Mouse (Mus musculus): ENCODE results near the gene Irak2. TPM values are rescaled to one million over a fixed set of nuclear protein-coding genes. Genes with fewer than 3 reads are reported as not detected.

Gene Irak2
- 13.4 and 15.3 TPM in 2 replicates for polyA plus RNA-seq (2012; rRNA removed)

GRCm38 (mm10) chr6:113638302-113639040, at the start of gene Irak2:
Irak2 (plus strand) TSS chr6:113638467.

GRCm38 (mm10) chr6:113600543-113601139, 37.6 kb upstream of the Irak2 start, which contains the start of gene Fancd2os:
Fancd2os (minus strand) TSS chr6:113600715.

GRCm38 (mm10) chr6:113604432-113605223, 33.6 kb upstream of the Irak2 start, which contains the start of gene Brk1:
Brk1 (plus strand) TSS chr6:113604772.

GRCm38 (mm10) chr6:113623941-113624751, 14.1 kb upstream of the Irak2 start, which contains the start of gene Vhl:
Vhl (plus strand) TSS chr6:113623959.

GRCm38 (mm10) chr6:113696582-113697221, 58.4 kb downstream of the Irak2 start, which contains the start of gene Tatdn2:
Tatdn2 (plus strand) TSS chr6:113697050.

GRCm38 (mm10) chr6:113719878-113720277, 81.6 kb downstream of the Irak2 start, which contains the start of gene Ghrl:
Ghrl (minus strand) TSS chr6:113719880.

GRCm38 (mm10) chr6:113740236-113741217, 102.3 kb downstream of the Irak2 start, which contains the start of gene Sec13:
Sec13 (minus strand) TSS chr6:113740743.

Other genes starting within 250 kb of the Irak2 start
- gene Ttll3, start 249.2 kb upstream of the Irak2 start, polyA plus RNA-seq (2012; rRNA removed) = 5.5 and 6.9 TPM in 2 replicates
- 27.0 and 55.6 TPM in 2 replicates for gene Rpusd3, start 219.1 kb upstream of the Irak2 start, polyA plus RNA-seq (2012; rRNA removed)
- gene Cidec, start 202.7 kb upstream of the Irak2 start, polyA plus RNA-seq (2012; rRNA removed) = 36.8 and 48.6 TPM in 2 replicates
- 31.7 and 33.8 TPM in 2 replicates for gene Jagn1, start 195.9 kb upstream of the Irak2 start, polyA plus RNA-seq (2012; rRNA removed)
- 44.5 and 106 TPM in 2 replicates for gene Il17re, start 180.0 kb upstream of the Irak2 start, polyA plus RNA-seq (2012; rRNA removed)
- 212 and 257 TPM in 2 replicates for gene Il17rc, start 167.0 kb upstream of the Irak2 start, polyA plus RNA-seq (2012; rRNA removed)
- gene Creld1, start 155.2 kb upstream of the Irak2 start, polyA plus RNA-seq (2012; rRNA removed) = 6.5 and 8.5 TPM in 2 replicates
- 0.10 TPM in 1 of 2 replicates, not detected in the other for gene Prrt3, start 136.5 kb upstream of the Irak2 start, polyA plus RNA-seq (2012; rRNA removed)
- 12.8 and 13.2 TPM in 2 replicates for gene Emc3, start 106.8 kb upstream of the Irak2 start, polyA plus RNA-seq (2012; rRNA removed)
- gene Fancd2, start 106.8 kb upstream of the Irak2 start, polyA plus RNA-seq (2012; rRNA removed) = 0.50 and 0.67 TPM in 2 replicates
- not detected in 2 replicates for gene Fancd2os, start 37.8 kb upstream of the Irak2 start, polyA plus RNA-seq (2012; rRNA removed)
- 58.4 and 60.6 TPM in 2 replicates for gene Brk1, start 33.7 kb upstream of the Irak2 start, polyA plus RNA-seq (2012; rRNA removed)
- gene Vhl, start 14.5 kb upstream of the Irak2 start, polyA plus RNA-seq (2012; rRNA removed) = 5.0 and 5.8 TPM in 2 replicates
- 12.2 and 12.3 TPM in 2 replicates for gene Tatdn2, start 58.6 kb downstream of the Irak2 start, polyA plus RNA-seq (2012; rRNA removed)
- 849 and 1,043 TPM in 2 replicates for gene Ghrl, start 81.4 kb downstream of the Irak2 start, polyA plus RNA-seq (2012; rRNA removed)
- gene Sec13, start 102.3 kb downstream of the Irak2 start, polyA plus RNA-seq (2012; rRNA removed) = 46.6 and 54.0 TPM in 2 replicates